Mouse (Mus musculus): ENCODE data around the gene Ccl4. TPM values are rescaled to one million over a fixed set of nuclear protein-coding genes. Genes with fewer than 3 reads are reported as not detected.
A peak's percentile ranks its signal among the peaks of the same experiment; 100 is the strongest.

The Ccl4 gene
- polyA plus RNA-seq, 1 experiment from 2014 or later: 1.7 TPM

GRCm38 (mm10) chr11:83640141-83640540 lies 22.2 kb upstream of the Ccl4 start:
- no peaks in the 10 kb centered on the region for H3K9me3 ChIP-seq (ENCODE audit: low read length)
- no peak overlapping the region for H3K27ac ChIP-seq (ENCODE audit: low read length)
- WGBS: 58% methylated on average over 5 of the region's 5 CpGs
- no peak for TF ChIP-seq CTCF (IDR thresholded peaks at IDR 0.05)
- TF ChIP-seq EP300 (IDR thresholded peaks at IDR 0.05): no peak
- no peaks in the 10 kb centered on the region for H3K36me3 ChIP-seq (ENCODE audit: insufficient read depth, low read length)
- no peak overlapping the region for H3K4me2 ChIP-seq (replicated peaks; ENCODE audit: low read depth, low read length)
- no peak overlapping the region for H3K4me3 ChIP-seq (ENCODE audit: low read depth, low read length)
- no peak overlapping the region for H3K9ac ChIP-seq (replicated peaks; ENCODE audit: low read depth)
- DNase-seq (ENCODE audit: low spot score) (peak; percentile 40), ATAC-seq (peak; percentile 58)
- H3K4me1 ChIP-seq (ENCODE audit: insufficient read depth, low read depth, low read length): no peaks in the 10 kb centered on the region
- no peaks in the 10 kb centered on the region for H3K27me3 ChIP-seq (replicated peaks; ENCODE audit: insufficient read depth, low read length)

- 60% methylated on average over 2 of the region's 2 CpGs for WGBS
- no peaks in the 10 kb centered on the region for H3K27me3 ChIP-seq (replicated peaks; ENCODE audit: insufficient read depth, low read length)
- H3K4me1 ChIP-seq (ENCODE audit: insufficient read depth, low read depth, low read length): no peaks in the 10 kb centered on the region
- no peak overlapping the region for H3K27ac ChIP-seq (ENCODE audit: low read length)
- no peak for TF ChIP-seq CTCF (IDR thresholded peaks at IDR 0.05)
- no peak for TF ChIP-seq EP300 (IDR thresholded peaks at IDR 0.05)
- no peaks in the 10 kb centered on the region for H3K9me3 ChIP-seq (ENCODE audit: low read length)
- no peak overlapping the region for H3K4me2 ChIP-seq (replicated peaks; ENCODE audit: low read depth, low read length)
- no peaks in the 10 kb centered on the region for H3K36me3 ChIP-seq (ENCODE audit: insufficient read depth, low read length)
- ATAC-seq (no peak), DNase-seq (ENCODE audit: low spot score) (no peak)
- no peak overlapping the region for H3K9ac ChIP-seq (replicated peaks; ENCODE audit: low read depth)
- H3K4me3 ChIP-seq (ENCODE audit: low read depth, low read length): no peak overlapping the region
These were observed 21.2 kb upstream of the Ccl4 start for GRCm38 (mm10) chr11:83641216-83641615.

DNA sequence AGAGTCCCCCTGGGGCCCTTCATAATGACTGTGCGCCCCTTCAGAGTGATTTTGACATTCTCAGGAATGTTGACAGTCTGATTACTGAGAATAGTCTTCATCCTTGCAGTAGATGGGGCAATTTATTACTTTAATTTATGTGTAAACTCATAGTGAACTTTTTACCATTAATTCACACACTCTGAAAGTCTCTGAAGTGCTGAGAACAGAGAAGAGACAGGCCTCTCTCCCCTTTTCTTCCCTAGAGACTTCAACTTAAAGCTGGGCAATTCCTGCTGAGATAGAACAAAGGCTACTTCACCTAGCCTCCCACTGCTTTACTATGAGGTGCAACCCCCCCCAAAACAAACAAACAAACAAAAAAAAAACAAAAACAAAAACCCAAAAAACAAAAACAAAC lies 16.9 kb upstream of the Ccl4 start, which contains the start of gene Rpl9-ps1:
Gene Rpl9-ps1 (minus strand): TSS at position 101 of the 400 bp plus-strand sequence.
- Histone ChIP-seq H3K27ac (ENCODE audit: low read length) (no peak within 1 kb of the TSS), H3K36me3 (ENCODE audit: insufficient read depth, low read length) (no peaks in the 10 kb centered on the region), H3K4me2 (replicated peaks; ENCODE audit: low read depth, low read length) (no peak within 1 kb of the TSS), H3K27me3 (replicated peaks; ENCODE audit: insufficient read depth, low read length) (no peaks in the 10 kb centered on the region), H3K9ac (replicated peaks; ENCODE audit: low read depth) (no peak within 1 kb of the TSS), H3K9me3 (ENCODE audit: low read length) (no peaks in the 10 kb centered on the region), H3K4me3 (ENCODE audit: low read depth, low read length) (no peak within 1 kb of the TSS), H3K4me1 (ENCODE audit: insufficient read depth, low read depth, low read length) (no peaks in the 10 kb centered on the region)
- 76% methylated on average over 1 of the region's 1 CpGs for WGBS
- TF ChIP-seq CTCF (IDR thresholded peaks at IDR 0.05) (no peak), EP300 (IDR thresholded peaks at IDR 0.05) (no peak)
- no peak for DNase-seq (ENCODE audit: low spot score)
- ATAC-seq: no peak

DNA sequence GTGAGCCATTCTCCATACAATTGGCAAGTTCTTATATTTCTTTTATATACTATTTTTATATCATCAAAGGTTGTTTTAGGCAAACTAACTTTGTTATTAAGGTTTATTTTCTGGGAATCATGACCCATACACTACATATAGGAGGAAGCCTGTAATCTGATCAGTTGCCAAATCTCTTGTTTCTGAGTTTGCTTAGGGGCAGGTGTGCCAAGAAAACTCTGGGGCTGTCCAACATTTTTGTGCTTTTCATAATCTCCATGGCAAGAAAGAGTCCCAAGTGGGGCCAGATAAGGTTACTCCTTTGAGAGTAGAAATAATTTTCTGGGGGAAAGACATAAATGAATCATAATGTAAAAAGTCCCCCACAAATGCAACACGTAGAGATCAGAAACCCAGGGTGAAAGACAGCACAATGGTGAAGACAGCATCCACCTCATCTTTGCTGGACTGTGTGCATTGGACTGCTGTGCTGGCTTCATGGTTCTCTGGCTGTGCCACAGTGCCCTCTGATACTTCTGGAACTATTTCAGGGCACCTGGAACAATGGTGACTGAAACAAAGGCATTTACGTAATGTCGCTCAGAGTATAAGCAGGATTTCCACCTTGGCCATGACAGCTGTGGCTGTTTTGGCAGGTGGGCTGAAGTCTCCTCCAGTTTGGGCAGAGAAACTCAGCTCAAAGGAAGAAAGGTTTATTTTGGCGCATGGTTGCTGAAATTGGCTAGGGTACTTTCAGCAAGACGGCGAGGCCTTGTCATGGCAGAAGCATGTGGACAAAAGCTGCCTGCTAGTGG lies 15.8 kb upstream of the Ccl4 start:
- no peak overlapping the region for H3K27ac ChIP-seq (ENCODE audit: low read length)
- WGBS: 87% methylated on average over 6 of the region's 6 CpGs
- no peak overlapping the region for H3K4me2 ChIP-seq (replicated peaks; ENCODE audit: low read depth, low read length)
- no peaks in the 10 kb centered on the region for H3K27me3 ChIP-seq (replicated peaks; ENCODE audit: insufficient read depth, low read length)
- DNase-seq (ENCODE audit: low spot score) (no peak), ATAC-seq (no peak)
- H3K4me1 ChIP-seq (ENCODE audit: insufficient read depth, low read depth, low read length): no peaks in the 10 kb centered on the region
- H3K9me3 ChIP-seq (ENCODE audit: low read length): no peaks in the 10 kb centered on the region
- no peak overlapping the region for H3K4me3 ChIP-seq (ENCODE audit: low read depth, low read length)
- H3K9ac ChIP-seq (replicated peaks; ENCODE audit: low read depth): no peak overlapping the region
- H3K36me3 ChIP-seq (ENCODE audit: insufficient read depth, low read length): no peaks in the 10 kb centered on the region
- no peak for TF ChIP-seq EP300 (IDR thresholded peaks at IDR 0.05)

DNA sequence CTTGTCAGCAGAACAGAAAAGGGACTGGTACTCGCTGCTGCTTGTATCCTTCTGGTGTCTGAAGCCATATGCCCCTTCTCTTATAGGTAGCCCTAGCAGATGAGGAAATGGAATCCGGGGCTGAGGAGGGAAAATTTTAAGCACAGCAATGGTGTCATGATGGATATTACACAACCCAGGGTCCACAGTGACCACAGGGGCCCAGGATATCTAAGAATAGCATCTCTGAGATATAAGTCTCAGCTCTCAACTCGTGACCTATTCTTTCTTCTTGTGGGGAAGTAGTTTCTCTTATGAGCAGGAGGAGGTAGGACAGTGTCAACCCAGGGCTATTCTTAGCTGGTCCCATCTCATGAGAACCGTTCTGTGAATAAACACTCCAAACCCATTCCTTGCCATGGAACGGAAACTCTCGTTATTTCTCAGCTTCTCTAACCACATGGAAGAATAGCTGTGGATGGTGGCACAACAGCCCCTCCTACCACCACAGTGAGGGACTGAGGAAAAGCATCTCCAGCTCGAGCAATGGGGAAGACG lies 13.0 kb upstream of the Ccl4 start, which contains the start of gene Ccl3:
Gene Ccl3 (minus strand): TSS at position 51 of the 537 bp plus-strand sequence.
- H3K9ac ChIP-seq (replicated peaks; ENCODE audit: low read depth): no peak within 1 kb of the TSS
- H3K4me3 ChIP-seq (ENCODE audit: low read depth, low read length): no peak within 1 kb of the TSS
- DNase-seq (ENCODE audit: low spot score) (peak; percentile 25), ATAC-seq (no peak)
- H3K4me2 ChIP-seq (replicated peaks; ENCODE audit: low read depth, low read length): no peak within 1 kb of the TSS
- WGBS: 62% methylated on average over 8 of the region's 8 CpGs
- no peaks in the 10 kb centered on the region for H3K27me3 ChIP-seq (replicated peaks; ENCODE audit: insufficient read depth, low read length)
- TF ChIP-seq CTCF (IDR thresholded peaks at IDR 0.05) (no peak), EP300 (IDR thresholded peaks at IDR 0.05) (no peak)
- H3K4me1 ChIP-seq (ENCODE audit: insufficient read depth, low read depth, low read length): no peaks in the 10 kb centered on the region
- no peak within 1 kb of the TSS for H3K27ac ChIP-seq (ENCODE audit: low read length)
- H3K36me3 ChIP-seq (ENCODE audit: insufficient read depth, low read length): no peaks in the 10 kb centered on the region
- no peaks in the 10 kb centered on the region for H3K9me3 ChIP-seq (ENCODE audit: low read length)

DNA sequence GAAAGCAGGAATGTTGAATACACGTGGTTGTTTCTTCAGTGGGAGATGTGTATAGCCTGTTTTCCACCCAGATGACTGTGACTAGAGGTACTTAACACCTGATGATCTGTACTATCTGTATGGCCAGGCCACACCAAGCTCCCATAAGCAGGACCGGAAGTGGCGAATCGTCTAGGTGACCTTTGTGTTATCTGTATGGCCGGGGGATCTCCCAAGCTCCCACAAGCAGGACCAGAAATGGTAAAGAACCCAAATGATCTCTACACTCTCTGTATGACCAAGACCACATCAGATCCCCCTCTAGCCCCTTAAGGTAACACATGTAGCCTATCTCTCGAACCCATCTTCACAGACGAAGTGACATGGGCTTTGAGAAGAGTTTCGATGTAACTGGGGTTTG lies 7.8 kb upstream of the Ccl4 start:
- no peak overlapping the region for H3K4me2 ChIP-seq (replicated peaks; ENCODE audit: low read depth, low read length)
- no peak overlapping the region for H3K9ac ChIP-seq (replicated peaks; ENCODE audit: low read depth)
- no peak overlapping the region for H3K27ac ChIP-seq (ENCODE audit: low read length)
- no peaks in the 10 kb centered on the region for H3K36me3 ChIP-seq (ENCODE audit: insufficient read depth, low read length)
- H3K4me1 ChIP-seq (ENCODE audit: insufficient read depth, low read depth, low read length): no peaks in the 10 kb centered on the region
- no peak for DNase-seq (ENCODE audit: low spot score)
- H3K9me3 ChIP-seq (ENCODE audit: low read length): no peaks in the 10 kb centered on the region
- H3K4me3 ChIP-seq (ENCODE audit: low read depth, low read length): no peak overlapping the region
- H3K27me3 ChIP-seq (replicated peaks; ENCODE audit: insufficient read depth, low read length): no peaks in the 10 kb centered on the region
- no peak for ATAC-seq
- TF ChIP-seq EP300 (IDR thresholded peaks at IDR 0.05): no peak
- TF ChIP-seq CTCF (IDR thresholded peaks at IDR 0.05): no peak
- 82% methylated on average over 8 of the region's 8 CpGs for WGBS

Data from lung, postnatal 0 days (tissue).